Mouse (Mus musculus): ENCODE results near the gene Rps6kb2. TPM values are rescaled to one million over a fixed set of nuclear protein-coding genes. Genes with fewer than 3 reads are reported as not detected.

Gene Rps6kb2
- polyA plus RNA-seq, 1 experiment from 2014 or later: 54.4 TPM

DNA sequence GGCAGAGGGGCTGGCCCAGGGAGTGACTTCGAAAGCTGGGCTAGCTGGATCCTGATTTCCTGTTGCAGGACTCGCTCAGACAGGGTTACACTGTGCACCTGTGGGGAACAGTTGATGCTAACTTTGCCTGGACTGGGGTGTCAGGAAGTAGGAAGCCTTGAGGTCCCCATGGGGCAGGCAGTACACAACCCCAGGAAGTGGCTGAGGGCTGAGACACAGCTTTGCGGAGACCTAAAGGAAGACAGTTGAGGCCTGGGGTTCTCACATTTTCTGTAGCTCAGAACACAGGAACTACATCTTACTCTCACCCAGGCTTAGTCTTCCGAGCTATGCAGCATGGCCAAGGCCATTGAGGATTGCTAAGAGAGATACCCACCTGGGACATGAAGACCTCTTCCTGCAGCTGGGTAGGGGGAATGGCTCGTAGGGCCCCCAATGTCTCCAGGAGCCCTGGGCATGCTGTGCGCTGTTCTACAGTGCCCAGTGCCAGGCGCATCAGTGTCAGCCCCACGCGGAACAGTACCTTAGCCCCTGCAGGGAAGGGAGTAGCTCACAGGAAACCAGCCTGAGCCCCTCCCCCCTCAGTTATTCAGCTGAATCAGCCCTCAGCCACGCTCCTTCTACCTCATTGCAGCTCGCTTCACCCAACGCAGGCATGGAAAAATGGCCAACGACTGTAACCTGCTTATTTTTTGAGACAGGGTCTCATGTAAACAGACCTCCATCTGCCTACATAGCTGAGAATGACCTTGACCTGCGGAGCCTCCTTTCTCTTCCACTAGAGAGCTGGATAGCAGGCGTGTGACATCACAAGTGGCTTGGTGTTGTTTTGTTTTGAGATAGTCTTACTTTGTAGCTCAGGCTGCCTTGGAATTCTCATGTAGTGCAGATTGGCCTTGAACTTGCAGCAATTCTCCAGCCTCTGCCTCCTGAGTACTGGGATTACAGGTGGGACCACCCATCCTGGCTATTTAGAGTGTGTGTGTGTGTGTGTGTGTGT, 22.1 kb upstream of the Rps6kb2 start:
- H3K27ac ChIP-seq (replicated peaks): no peak overlapping the region

DNA sequence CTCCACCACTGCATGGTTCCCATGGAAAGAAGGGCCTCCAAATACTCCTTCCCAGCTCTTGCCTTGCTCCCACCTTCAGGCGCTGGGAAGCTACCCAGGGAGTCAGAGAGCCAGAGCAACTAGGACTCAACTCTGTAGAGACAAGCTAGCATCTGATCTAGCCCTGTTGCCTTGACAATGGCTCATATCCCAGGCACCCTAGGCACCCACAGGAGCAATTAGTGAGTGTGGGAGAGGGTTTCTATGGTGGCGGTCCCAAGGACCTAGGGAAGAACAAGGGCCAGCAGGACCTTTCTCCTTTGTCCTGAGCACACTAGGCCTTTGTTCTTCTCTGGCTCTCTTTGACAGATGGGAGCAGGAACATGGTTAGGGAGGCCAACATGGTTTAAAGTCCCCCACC, 20.5 kb upstream of the Rps6kb2 start:
- H3K4me3 ChIP-seq (replicated peaks): no peak overlapping the region
- H3K9me3 ChIP-seq (replicated peaks): no peaks in the 10 kb centered on the region
- H3K4me2 ChIP-seq: no peak overlapping the region
- no peak for ATAC-seq (ENCODE audit: low FRiP score)
- 69% methylated on average over 2 of the region's 2 CpGs for WGBS
- no peak overlapping the region for H3K27ac ChIP-seq (replicated peaks)
- H3K9ac ChIP-seq (replicated peaks): no peak overlapping the region
- no peaks in the 10 kb centered on the region for H3K27me3 ChIP-seq (replicated peaks)
- H3K4me1 ChIP-seq: peaks cover 15% of the 10 kb centered on the region; the same call in 1 of the 2 replicates
- H3K36me3 ChIP-seq: no peaks in the 10 kb centered on the region

More for the DNA sequence above, 22.1 kb upstream of the Rps6kb2 start:
- ATAC-seq (ENCODE audit: low FRiP score): no peak
- Histone ChIP-seq H3K4me3 (replicated peaks) (no peak overlapping the region), H3K36me3 (no peaks in the 10 kb centered on the region), H3K4me2 (no peak overlapping the region), H3K9ac (replicated peaks) (no peak overlapping the region), H3K4me1 (peaks cover 15% of the 10 kb centered on the region; the same call in 1 of the 2 replicates), H3K9me3 (replicated peaks) (no peaks in the 10 kb centered on the region), H3K27me3 (replicated peaks) (no peaks in the 10 kb centered on the region)
- 63% methylated on average over 15 of the region's 15 CpGs for WGBS

DNA sequence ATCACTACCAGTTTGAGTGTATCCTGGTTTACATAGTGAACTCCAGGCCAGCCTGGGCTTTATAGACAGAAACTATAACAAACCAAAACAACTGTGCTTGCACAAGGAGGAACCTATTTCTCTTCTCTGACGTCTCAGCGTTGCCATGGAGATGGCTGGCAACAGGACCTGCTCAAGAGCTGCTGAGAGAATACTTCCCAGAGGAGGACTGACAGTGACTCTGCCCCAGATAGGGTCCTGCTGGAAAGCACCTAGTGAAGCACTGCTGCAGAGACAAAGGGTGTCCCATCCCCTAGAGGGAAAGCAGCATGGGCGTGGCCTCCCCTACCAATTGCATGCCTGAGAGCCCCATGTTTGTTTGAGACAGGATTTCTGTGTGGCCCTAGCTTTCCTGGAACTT, 18.7 kb upstream of the Rps6kb2 start:
- WGBS: 41% methylated on average over 3 of the region's 3 CpGs
- H3K4me2 ChIP-seq: no peak overlapping the region
- H3K9ac ChIP-seq (replicated peaks): no peak overlapping the region
- no peaks in the 10 kb centered on the region for H3K36me3 ChIP-seq
- peaks cover 15% of the 10 kb centered on the region; the same call in 1 of the 2 replicates for H3K4me1 ChIP-seq
- ATAC-seq (ENCODE audit: low FRiP score): no peak
- H3K27me3 ChIP-seq (replicated peaks): no peaks in the 10 kb centered on the region
- no peak overlapping the region for H3K27ac ChIP-seq (replicated peaks)
- no peak overlapping the region for H3K4me3 ChIP-seq (replicated peaks)
- no peaks in the 10 kb centered on the region for H3K9me3 ChIP-seq (replicated peaks)

DNA sequence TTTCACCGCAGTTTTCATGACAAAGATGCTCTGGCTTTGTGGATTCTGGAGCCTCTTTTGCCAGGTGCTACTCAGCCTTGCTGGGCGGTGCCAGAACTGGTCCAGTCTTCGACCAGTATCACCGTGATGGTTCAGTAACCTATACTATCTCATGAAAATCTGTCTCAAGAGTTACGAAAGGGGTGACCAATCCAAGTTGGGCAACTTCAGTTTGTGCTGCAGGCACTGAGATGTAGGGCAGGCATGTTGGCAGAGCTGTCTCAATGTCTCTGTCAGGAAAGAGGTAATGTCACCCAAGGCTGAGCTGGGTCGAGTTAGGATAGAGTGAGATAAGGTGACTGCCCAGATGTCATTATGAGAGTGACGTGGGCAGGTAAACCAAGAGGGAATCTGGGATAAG, 17.3 kb upstream of the Rps6kb2 start:
- WGBS: 90% methylated on average over 7 of the region's 7 CpGs
- Histone ChIP-seq H3K4me2 (no peak overlapping the region), H3K4me1 (peaks cover 18% of the 10 kb centered on the region), H3K4me3 (replicated peaks) (no peak overlapping the region), H3K9me3 (replicated peaks) (no peaks in the 10 kb centered on the region), H3K9ac (replicated peaks) (no peak overlapping the region), H3K36me3 (no peaks in the 10 kb centered on the region), H3K27me3 (replicated peaks) (no peaks in the 10 kb centered on the region), H3K27ac (replicated peaks) (no peak overlapping the region)
- ATAC-seq (ENCODE audit: low FRiP score): no peak

DNA sequence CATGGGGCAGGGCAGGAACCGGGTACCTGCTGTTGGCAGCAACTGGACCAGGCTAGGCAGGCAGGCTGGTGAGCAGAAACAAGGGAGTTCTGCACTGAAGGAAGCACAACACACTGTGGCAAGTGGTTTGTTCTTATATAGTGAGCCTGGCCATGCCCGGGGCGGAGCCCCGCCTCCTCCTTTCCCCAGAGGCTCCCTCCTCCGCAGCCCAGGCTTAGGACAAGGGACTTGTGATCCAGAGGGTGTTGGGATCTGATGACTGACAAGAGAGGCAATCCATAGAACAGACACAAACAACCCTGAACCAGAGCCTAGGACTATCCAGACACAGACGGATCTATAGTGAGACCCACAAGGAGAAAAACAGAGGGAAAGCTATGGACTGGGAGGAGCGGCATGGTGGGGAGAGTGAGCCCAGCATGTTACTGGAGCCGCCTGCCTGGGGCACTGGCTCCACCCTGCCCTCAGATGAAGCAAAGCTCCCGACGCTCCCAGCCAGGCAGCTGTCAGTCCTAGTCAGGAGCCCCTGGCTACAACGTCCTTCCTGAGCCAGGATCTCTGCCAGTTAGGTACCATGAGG, 12.3 kb upstream of the Rps6kb2 start, which contains the start of gene Carns1:
TSS of gene Carns1 (minus strand) at position 112 of the 580 bp plus-strand sequence.
- no peaks in the 10 kb centered on the region for H3K9me3 ChIP-seq (replicated peaks)
- H3K4me1 ChIP-seq: peaks cover 15% of the 10 kb centered on the region
- H3K36me3 ChIP-seq: no peaks in the 10 kb centered on the region
- H3K27me3 ChIP-seq (replicated peaks): no peaks in the 10 kb centered on the region
- ATAC-seq (ENCODE audit: low FRiP score): no peak
- H3K9ac ChIP-seq (replicated peaks): no peak within 1 kb of the TSS
- H3K4me2 ChIP-seq: peak within 1 kb of the TSS; percentile 37
- 6% methylated on average over 11 of the region's 11 CpGs for WGBS
- no peak within 1 kb of the TSS for H3K27ac ChIP-seq (replicated peaks)
- no peak within 1 kb of the TSS for H3K4me3 ChIP-seq (replicated peaks)

DNA sequence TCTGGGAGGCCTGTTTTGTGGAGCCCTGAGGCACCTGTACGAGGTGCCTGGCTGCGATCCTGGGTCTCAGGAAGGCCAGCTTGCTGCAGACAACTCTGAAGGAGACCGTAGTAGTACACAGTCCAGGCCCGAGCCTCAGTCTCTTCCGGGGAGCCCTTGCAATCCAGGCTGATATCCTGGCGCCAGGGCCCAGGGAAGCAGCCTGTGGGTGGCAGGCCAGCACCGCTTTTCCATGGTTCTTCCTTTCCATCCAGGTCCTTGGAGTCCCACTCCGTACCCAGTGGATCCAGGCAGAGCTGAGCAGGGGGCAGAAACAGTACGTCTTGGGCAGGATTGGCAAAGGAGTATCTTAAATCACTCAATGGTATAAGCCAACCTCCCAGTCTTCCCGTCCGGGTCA, 9.8 kb upstream of the Rps6kb2 start:
- H3K9ac ChIP-seq (replicated peaks): no peak overlapping the region
- H3K27me3 ChIP-seq (replicated peaks): no peaks in the 10 kb centered on the region
- WGBS: 53% methylated on average over 11 of the region's 11 CpGs
- no peak overlapping the region for H3K4me2 ChIP-seq
- H3K4me1 ChIP-seq: peaks cover 25% of the 10 kb centered on the region
- no peak overlapping the region for H3K4me3 ChIP-seq (replicated peaks)
- H3K9me3 ChIP-seq (replicated peaks): no peaks in the 10 kb centered on the region
- ATAC-seq (ENCODE audit: low FRiP score): no peak
- no peaks in the 10 kb centered on the region for H3K36me3 ChIP-seq
- H3K27ac ChIP-seq (replicated peaks): no peak overlapping the region

DNA sequence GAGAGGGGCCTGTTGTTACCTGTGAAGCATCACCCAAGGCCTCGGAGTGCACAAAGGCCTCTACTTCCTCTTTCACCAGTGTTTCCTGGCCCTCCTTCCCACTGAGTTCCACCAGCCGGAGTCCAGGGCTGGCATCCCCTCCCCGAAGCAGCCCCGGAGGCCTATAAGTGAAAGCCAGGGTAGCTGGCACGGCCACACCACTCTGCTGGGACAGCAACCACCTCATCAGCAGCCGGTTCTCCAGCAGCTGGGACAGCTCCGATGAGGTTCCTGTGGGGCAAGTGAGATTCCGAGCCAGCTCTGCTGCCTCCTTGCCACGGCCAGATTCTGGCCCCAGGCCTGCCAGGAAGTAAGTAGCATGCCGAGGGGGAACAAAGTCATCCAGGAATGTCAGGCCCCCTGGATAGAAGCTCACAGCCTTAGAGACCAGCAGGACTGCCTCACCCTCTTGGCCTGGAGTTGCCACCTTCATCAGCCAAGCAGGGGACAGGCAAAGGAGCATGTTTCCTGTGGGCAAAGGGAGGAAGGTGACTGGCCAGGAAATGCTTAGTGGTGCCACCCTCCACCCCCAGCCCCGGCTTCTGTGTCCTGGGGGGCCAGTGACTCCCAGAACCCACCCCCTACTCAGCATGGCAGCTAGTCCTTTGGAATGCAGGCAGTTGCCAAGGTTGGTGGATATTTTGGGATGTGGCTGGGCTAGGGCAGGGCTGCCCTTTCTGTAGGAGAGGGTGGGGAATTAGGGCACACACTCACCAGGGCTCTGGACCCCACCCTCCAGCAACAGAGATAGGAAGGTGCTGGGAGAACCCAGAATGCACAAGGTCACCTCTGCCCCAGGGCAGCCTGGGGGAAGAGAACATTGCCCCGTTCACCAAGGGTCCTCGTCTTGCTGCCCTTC, 8.5 kb upstream of the Rps6kb2 start:
- Histone ChIP-seq H3K4me3 (replicated peaks) (no peak overlapping the region), H3K4me1 (peaks cover 25% of the 10 kb centered on the region), H3K27me3 (replicated peaks) (no peaks in the 10 kb centered on the region), H3K27ac (replicated peaks) (no peak overlapping the region), H3K36me3 (no peaks in the 10 kb centered on the region), H3K9me3 (replicated peaks) (no peaks in the 10 kb centered on the region), H3K4me2 (no peak overlapping the region), H3K9ac (replicated peaks) (no peak overlapping the region)
- ATAC-seq (ENCODE audit: low FRiP score): no peak
- WGBS: 65% methylated on average over 13 of the region's 13 CpGs

DNA sequence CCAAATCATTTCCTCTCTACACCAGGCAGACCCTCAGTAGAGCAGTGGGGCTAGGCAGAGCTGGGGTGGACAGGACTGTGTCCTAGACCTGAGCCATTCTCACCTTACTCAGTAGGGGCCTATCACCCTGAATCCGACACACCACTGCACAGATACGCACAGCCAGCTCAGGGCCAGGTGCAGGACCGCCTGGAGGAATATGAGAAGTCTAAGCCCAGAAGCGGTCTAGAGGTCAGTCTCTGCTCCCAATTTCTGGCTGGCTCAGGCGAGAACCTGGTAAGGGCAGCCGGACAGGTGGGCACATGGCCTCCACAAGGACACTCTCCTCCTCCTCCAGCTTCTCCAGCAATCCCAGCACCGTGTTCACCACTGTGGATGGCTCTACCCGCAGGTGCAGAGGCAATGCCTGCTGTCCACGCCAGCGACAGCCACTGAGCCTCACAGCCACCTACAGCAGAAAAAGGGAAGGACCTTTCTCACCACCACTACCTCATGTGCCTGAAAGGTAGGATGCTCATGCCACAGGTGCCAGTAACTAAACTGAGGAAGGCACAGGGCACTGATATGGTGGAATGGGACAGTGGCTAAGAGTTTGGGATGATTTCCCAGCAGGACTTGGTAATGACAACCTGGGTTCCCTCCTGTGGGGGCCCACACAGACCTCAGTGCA, 7.7 kb upstream of the Rps6kb2 start:
- 91% methylated on average over 10 of the region's 10 CpGs for WGBS
- no peak overlapping the region for H3K9ac ChIP-seq (replicated peaks)
- H3K36me3 ChIP-seq: no peaks in the 10 kb centered on the region
- H3K27ac ChIP-seq (replicated peaks): no peak overlapping the region
- H3K4me1 ChIP-seq: peaks cover 22% of the 10 kb centered on the region
- H3K27me3 ChIP-seq (replicated peaks): no peaks in the 10 kb centered on the region
- H3K4me3 ChIP-seq (replicated peaks): no peak overlapping the region
- H3K4me2 ChIP-seq: no peak overlapping the region
- no peak for ATAC-seq (ENCODE audit: low FRiP score)
- no peaks in the 10 kb centered on the region for H3K9me3 ChIP-seq (replicated peaks)

DNA sequence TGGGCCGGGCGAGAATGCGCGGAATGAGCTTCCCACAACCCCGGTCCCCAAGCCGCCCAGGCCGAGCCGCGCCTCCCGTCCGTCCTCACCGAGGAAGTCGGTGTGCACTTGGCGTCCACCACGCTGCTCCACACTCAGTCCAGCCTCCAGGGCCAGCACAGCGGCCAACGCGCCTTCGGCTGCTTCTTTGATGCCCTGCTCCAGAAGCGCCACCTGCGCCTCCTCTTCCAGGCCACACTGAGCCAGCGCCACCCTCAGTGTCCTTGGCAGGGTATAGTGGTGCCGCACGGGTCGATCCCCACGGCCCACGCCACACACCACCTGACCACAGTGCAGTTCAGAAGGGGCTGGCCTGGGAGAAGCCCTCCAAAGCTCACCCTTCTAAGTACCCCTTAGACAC, 6.7 kb upstream of the Rps6kb2 start:
- 7% methylated on average over 26 of the region's 27 CpGs for WGBS
- peak; percentile 53 for ATAC-seq (ENCODE audit: low FRiP score)

DNA sequence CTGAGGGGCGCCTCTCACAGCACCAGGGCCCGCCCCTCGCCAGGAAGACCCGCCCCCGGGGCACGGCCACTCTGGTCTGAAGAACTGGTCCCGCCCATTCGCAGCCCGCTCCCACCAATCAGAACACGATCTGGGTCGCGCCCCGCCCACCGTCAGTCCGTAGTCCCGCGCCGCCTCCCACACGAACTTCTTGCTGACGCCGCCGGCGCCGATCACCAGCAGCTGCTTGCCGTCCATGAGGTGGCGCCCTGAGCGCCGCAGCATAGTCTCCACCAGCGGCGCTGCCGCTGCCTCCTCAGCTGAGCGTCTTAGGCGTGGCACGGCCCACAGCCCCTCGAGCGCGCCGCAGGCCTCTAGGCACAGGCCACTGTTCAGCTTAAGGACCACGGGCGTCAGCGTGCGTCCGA, 6.2 kb upstream of the Rps6kb2 start:
- H3K4me2 ChIP-seq: peak overlapping the region; percentile 89
- no peaks in the 10 kb centered on the region for H3K27me3 ChIP-seq (replicated peaks)

More for the DNA sequence above, 6.7 kb upstream of the Rps6kb2 start:
- H3K36me3 ChIP-seq: no peaks in the 10 kb centered on the region
- H3K9ac ChIP-seq (replicated peaks): peak overlapping the region; percentile 76
- no peaks in the 10 kb centered on the region for H3K27me3 ChIP-seq (replicated peaks)
- peaks cover 13% of the 10 kb centered on the region for H3K4me1 ChIP-seq
- peak overlapping the region; percentile 47 for H3K4me3 ChIP-seq (replicated peaks)
- H3K27ac ChIP-seq (replicated peaks): peak overlapping the region; percentile 93
- H3K9me3 ChIP-seq (replicated peaks): no peaks in the 10 kb centered on the region
- peak overlapping the region; percentile 89 for H3K4me2 ChIP-seq

More for the DNA sequence above, 6.2 kb upstream of the Rps6kb2 start:
- Histone ChIP-seq H3K4me1 (peaks cover 13% of the 10 kb centered on the region), H3K9ac (replicated peaks) (peak overlapping the region; percentile 76), H3K27ac (replicated peaks) (peak overlapping the region; percentile 93), H3K36me3 (no peaks in the 10 kb centered on the region), H3K4me3 (replicated peaks) (peak overlapping the region; percentile 47), H3K9me3 (replicated peaks) (no peaks in the 10 kb centered on the region)
- WGBS: under 1% methylated on average over 43 of the region's 43 CpGs
- ATAC-seq (ENCODE audit: low FRiP score): peak; percentile 95
